Mouse (Mus musculus) lung, embryonic 16.5 days (tissue): ENCODE results near the gene D3Ertd254e. TPM values are rescaled to one million over a fixed set of nuclear protein-coding genes. Genes with fewer than 3 reads are reported as not detected.
A peak's percentile ranks its signal among the peaks of the same experiment; 100 is the strongest.

ENCODE experiments used
- ATAC-seq: fragments of 200-750 bp; cut with Nextera tagmentation; 2 replicates; pipeline ENCODE4 v1.8.0; 2017; ENCODE audit warnings: low read depth, mild to moderate bottlenecking, moderate library complexity
- H3K27ac ChIP-seq: fragments of 300-500 bp; sonication (generic); 2 replicates; pipeline ENCODE4 v1.5.1; 2014; ENCODE audit warnings: mild to moderate bottlenecking, control low read depth, low read length
- H3K27me3 ChIP-seq: fragments of 300-500 bp; sonication (generic); 2 replicates; pipeline ENCODE4 v1.6.1; 2014; ENCODE audit warnings: low read depth, low read length, mixed read lengths; ENCODE audit not compliant: control insufficient read depth, insufficient read depth
- H3K36me3 ChIP-seq: fragments of 300-500 bp; sonication (generic); 2 replicates; pipeline ENCODE4 v1.6.1; 2014; ENCODE audit warnings: low read length; ENCODE audit not compliant: control insufficient read depth, insufficient read depth
- H3K4me1 ChIP-seq: fragments of 300-500 bp; sonication (generic); replicated peaks from 2 replicates; pipeline ENCODE4 v1.6.1; 2014; ENCODE audit warnings: low read length, mixed read lengths; ENCODE audit not compliant: control insufficient read depth, insufficient read depth
- H3K4me2 ChIP-seq: fragments of 300-500 bp; sonication (generic); 2 replicates; pipeline ENCODE4 v1.6.1; 2014; ENCODE audit warnings: low read depth, low read length, control low read depth
- H3K4me3 ChIP-seq: fragments of 300-500 bp; sonication (generic); 2 replicates; pipeline ENCODE4 v1.5.1; 2014; ENCODE audit warnings: mild to moderate bottlenecking, low read length, control low read depth
- H3K9ac ChIP-seq: fragments of 300-500 bp; sonication (generic); 2 replicates; pipeline ENCODE4 v1.6.1; 2014; ENCODE audit warnings: low read length, control low read depth
- H3K9me3 ChIP-seq: fragments of 300-500 bp; sonication (generic); 2 replicates; pipeline ENCODE4 v1.6.1; 2016; ENCODE audit warnings: low read length; ENCODE audit not compliant: control insufficient read depth
- WGBS: fragments of 180-500 bp; shearing (Covaris S2); extraction: QIAGEN DNeasy Blood & Tissue Kit; methylation state at CpG from one replicate; pipeline ENCODE4 v1.1.7; 2014; 5-methylcytosine and 5-hydroxymethylcytosine counted together
- polyA plus RNA-seq: library from polyadenylated mRNA; unstranded; fragments of >200 nt; fragmentation: Nextera tagmentation; extraction: Ambion mirVana; gene quantifications from 2 replicates; pipeline ENCODE4 v1.2.1, GENCODE M21; 2015

Gene D3Ertd254e
- polyA plus RNA-seq, 1 experiment from 2014 or later, result 7.7 TPM

GRCm38 (mm10) chr3:36207520-36208264, 56.9 kb downstream of the D3Ertd254e start:
- Histone ChIP-seq H3K4me3 (no peak overlapping the region), H3K9ac (no peak overlapping the region), H3K36me3 (no peaks in the 10 kb centered on the region), H3K4me1 (peaks cover 6% of the 10 kb centered on the region; the same call in 1 of the 2 replicates), H3K9me3 (no peaks in the 10 kb centered on the region), H3K4me2 (no peak overlapping the region), H3K27me3 (no peaks in the 10 kb centered on the region), H3K27ac (no peak overlapping the region)
- 72% methylated on average over 19 of the region's 19 CpGs for WGBS
- no peak for ATAC-seq

GRCm38 (mm10) chr3:36209776-36210555, 59.1 kb downstream of the D3Ertd254e start:
- Histone ChIP-seq H3K4me3 (no peak overlapping the region), H3K4me1 (peaks cover 6% of the 10 kb centered on the region; the same call in 1 of the 2 replicates), H3K4me2 (no peak overlapping the region), H3K27me3 (no peaks in the 10 kb centered on the region), H3K27ac (no peak overlapping the region), H3K9me3 (no peaks in the 10 kb centered on the region), H3K36me3 (no peaks in the 10 kb centered on the region), H3K9ac (no peak overlapping the region)
- peak; percentile 71; the same call in 1 of the 2 replicates for ATAC-seq
- WGBS, result 40% methylated on average over 11 of the region's 11 CpGs

- H3K9me3 ChIP-seq, result no peaks in the 10 kb centered on the region
- H3K27me3 ChIP-seq, result no peaks in the 10 kb centered on the region
- 21% methylated on average over 2 of the region's 2 CpGs for WGBS
- no peaks in the 10 kb centered on the region for H3K36me3 ChIP-seq
- H3K9ac ChIP-seq, result no peak overlapping the region
- no peak overlapping the region for H3K4me2 ChIP-seq
- peak; percentile 51; the same call in 1 of the 2 replicates for ATAC-seq
- H3K4me3 ChIP-seq, result no peak overlapping the region
- H3K4me1 ChIP-seq, result peaks cover 6% of the 10 kb centered on the region; the same call in 1 of the 2 replicates
- H3K27ac ChIP-seq, result no peak overlapping the region
Measured at GRCm38 (mm10) chr3:36210939-36211338, 60.1 kb downstream of the D3Ertd254e start.

- Histone ChIP-seq H3K36me3 (no peaks in the 10 kb centered on the region), H3K27ac (no peak overlapping the region), H3K4me3 (no peak overlapping the region), H3K9ac (no peak overlapping the region), H3K9me3 (no peaks in the 10 kb centered on the region), H3K27me3 (no peaks in the 10 kb centered on the region), H3K4me2 (no peak overlapping the region), H3K4me1 (peaks cover 6% of the 10 kb centered on the region; the same call in 1 of the 2 replicates)
- WGBS, result 58% methylated on average over 4 of the region's 4 CpGs
- no peak for ATAC-seq
Measured at GRCm38 (mm10) chr3:36212758-36213157, 61.9 kb downstream of the D3Ertd254e start.

Other genes with a start within 250 kb of the D3Ertd254e start
- 89.9 and 98.3 TPM in 2 replicates for gene Dcun1d1, start 213.6 kb upstream of the D3Ertd254e start, polyA plus RNA-seq
- gene Mccc1, start 150.3 kb upstream of the D3Ertd254e start, polyA plus RNA-seq, result 37.5 and 37.6 TPM in 2 replicates
- gene Ccdc144b, start 97.5 kb upstream of the D3Ertd254e start, polyA plus RNA-seq, result not detected in 2 replicates
- gene Acad9, start 85.0 kb upstream of the D3Ertd254e start, polyA plus RNA-seq, result 71.2 and 82.9 TPM in 2 replicates
- 0.29 and 0.30 TPM in 2 replicates for gene Qrfpr, start 71.3 kb downstream of the D3Ertd254e start, polyA plus RNA-seq